Mouse (Mus musculus): ENCODE measurements around the gene Baiap3.

- no peak for TF ChIP-seq CTCF (conservative IDR thresholded peaks at IDR 0.05; ENCODE audit: low read length)
- TF ChIP-seq NANOG (IDR thresholded peaks at IDR 0.05; ENCODE audit: borderline replicate concordance, low read length) = no peak
- no peak for TF ChIP-seq POU5F1 (IDR thresholded peaks at IDR 0.05; ENCODE audit: borderline replicate concordance, low read length)
Measured at GRCm38 (mm10) chr17:25255110-25255509, 1.1 kb downstream of the Baiap3 start.
